8 mouse cellular contexts compared by ENCODE assay signal in genomic region chr12:117257921-117258497, GRCm38 (mm10).
DNase-seq lines count a peak whose midpoint lies in the region; ATAC-seq and TF ChIP-seq lines count a peak whose summit lies in the region.
"Had no signal": no experiment of that assay in that cellular context is flagged by ENCODE, and none has a peak within 500 bp of the region (broad histone marks: within the 10 kb centered on the region; RNA-seq: fewer than 3 reads in every experiment).

No protein-coding gene starts in this region.

- H3K9me3 ChIP-seq in E14TG2a.4 (ENCODE audit: low read length) = peaks cover 13% of the 10 kb centered on the region
- no peaks in the 10 kb centered on the region for H3K9me3 ChIP-seq in ES-Bruce4 (replicated peaks; ENCODE audit: control insufficient read depth, insufficient read depth, low read length, poor library complexity, severe bottlenecking)
- H3K9me3 ChIP-seq in forebrain, embryonic 15.5 days = no peaks in the 10 kb centered on the region
- no peaks in the 10 kb centered on the region for H3K9me3 ChIP-seq in midbrain, embryonic 10.5 days (replicated peaks)
- no peaks in the 10 kb centered on the region for H3K9me3 ChIP-seq in liver, postnatal 0 days (ENCODE audit: low read length)

- H3K9ac ChIP-seq in ES-Bruce4 (ENCODE audit: low read depth, poor library complexity, severe bottlenecking) = 0 out of 2 replicates have a peak overlapping the region, but pooled peaks have one; percentile 10
- peak overlapping the region; percentile 34; the same call in 1 of the 2 replicates for H3K9ac ChIP-seq in forebrain, embryonic 15.5 days (replicated peaks)
- no peak overlapping the region for H3K9ac ChIP-seq in liver, postnatal 0 days (replicated peaks)

- TF ChIP-seq POLR2A in ES-Bruce4 (IDR thresholded peaks at IDR 0.05; ENCODE audit: insufficient read depth, low read length) = no peak

- H3K27me3 ChIP-seq in E14TG2a.4 (ENCODE audit: insufficient read depth, low read length) = peaks cover 76% of the 10 kb centered on the region
- no peaks in the 10 kb centered on the region for H3K27me3 ChIP-seq in ES-Bruce4 (ENCODE audit: control insufficient read depth, insufficient read depth, low read length, poor library complexity, severe bottlenecking)
- no peaks in the 10 kb centered on the region for H3K27me3 ChIP-seq in forebrain, embryonic 15.5 days
- H3K27me3 ChIP-seq in midbrain, embryonic 10.5 days (ENCODE audit: low read depth, poor library complexity, severe bottlenecking) = no peaks in the 10 kb centered on the region
- H3K27me3 ChIP-seq in liver, postnatal 0 days (ENCODE audit: insufficient read depth, low read length) = no peaks in the 10 kb centered on the region

- ATAC-seq in forebrain, embryonic 15.5 days (replicated peaks) = peak; percentile 72
- no peak for ATAC-seq in liver, postnatal 0 days

- DNase-seq in midbrain, embryonic 10.5 days (ENCODE audit: low spot score) = no peak
- DNase-seq in ovary, postnatal 14 days (ENCODE audit: low spot score) = no peak
- no peak for DNase-seq in liver, postnatal 0 days
- DNase-seq in urinary bladder, adult 18-20 months (ENCODE audit: low spot score in 2 of 2) = no peak
- DNase-seq: kidney, postnatal 25 days had no signal

- H3K4me2 ChIP-seq in forebrain, embryonic 15.5 days (replicated peaks) = 0 out of 2 replicates have a peak overlapping the region, but pooled peaks have one; percentile 1
- no peak overlapping the region for H3K4me2 ChIP-seq in liver, postnatal 0 days (ENCODE audit: low read depth, low read length)

- TF ChIP-seq CTCF in E14TG2a.4 (conservative IDR thresholded peaks at IDR 0.05; ENCODE audit: low read length) (no peak), ES-Bruce4 (IDR thresholded peaks at IDR 0.05; ENCODE audit: low read depth, low read length) (no peak)
- no peak for TF ChIP-seq CTCF in liver, postnatal 0 days (IDR thresholded peaks at IDR 0.05; ENCODE audit: low read depth)

- H3K4me1 ChIP-seq in E14TG2a.4 (replicated peaks; ENCODE audit: low read depth, low read length) = peaks cover 57% of the 10 kb centered on the region
- H3K4me1 ChIP-seq in ES-Bruce4 (ENCODE audit: control insufficient read depth, insufficient read depth, low read length) = peaks cover 12% of the 10 kb centered on the region
- peaks cover 29% of the 10 kb centered on the region for H3K4me1 ChIP-seq in forebrain, embryonic 15.5 days
- H3K4me1 ChIP-seq in midbrain, embryonic 10.5 days = peaks cover 99% of the 10 kb centered on the region
- no peaks in the 10 kb centered on the region for H3K4me1 ChIP-seq in liver, postnatal 0 days (ENCODE audit: insufficient read depth)

- H3K36me3 ChIP-seq in E14TG2a.4 (ENCODE audit: insufficient read depth, low read length) (no peaks in the 10 kb centered on the region), ES-Bruce4 (ENCODE audit: control insufficient read depth, insufficient read depth, low read length, poor library complexity, severe bottlenecking) (no peaks in the 10 kb centered on the region)
- peaks cover 7% of the 10 kb centered on the region; the same call in 1 of the 2 replicates for H3K36me3 ChIP-seq in forebrain, embryonic 15.5 days
- H3K36me3 ChIP-seq in midbrain, embryonic 10.5 days = peaks cover 79% of the 10 kb centered on the region
- no peaks in the 10 kb centered on the region for H3K36me3 ChIP-seq in liver, postnatal 0 days (replicated peaks; ENCODE audit: insufficient read depth, low read length)

- TF ChIP-seq EP300 in ES-Bruce4 (IDR thresholded peaks at IDR 0.05; ENCODE audit: insufficient read depth, low read depth, low read length) = no peak
- TF ChIP-seq EP300 in liver, postnatal 0 days (IDR thresholded peaks at IDR 0.05; ENCODE audit: low read depth) = no peak

- H3K4me3 ChIP-seq in E14TG2a.4 (replicated peaks; ENCODE audit: low read length) (peak overlapping the region; percentile 46), ES-Bruce4 (ENCODE audit: low read depth, low read length) (peak overlapping the region; percentile 27)
- no peak overlapping the region for H3K4me3 ChIP-seq in forebrain, embryonic 15.5 days
- H3K4me3 ChIP-seq in midbrain, embryonic 10.5 days = peak overlapping the region; percentile 22; the same call in 1 of the 2 replicates
- H3K4me3 ChIP-seq in liver, postnatal 0 days (ENCODE audit: low read depth, low read length) = no peak overlapping the region

- H3K27ac ChIP-seq in ES-Bruce4 (ENCODE audit: insufficient read depth, low read length) = no peak overlapping the region
- H3K27ac ChIP-seq in forebrain, embryonic 15.5 days (replicated peaks) = peak overlapping the region; percentile 88
- H3K27ac ChIP-seq in midbrain, embryonic 10.5 days (replicated peaks) = peak overlapping the region; percentile 97
- no peak overlapping the region for H3K27ac ChIP-seq in liver, postnatal 0 days (ENCODE audit: low read depth)

- 6% methylated on average over 12 of the region's 12 CpGs for WGBS in forebrain, embryonic 15.5 days
- 12% methylated on average over 12 of the region's 12 CpGs for WGBS in midbrain, embryonic 10.5 days
- WGBS in liver, postnatal 0 days (ENCODE audit: insufficient replicate concordance) = 66% methylated on average over 12 of the region's 12 CpGs

Comparison
In these comparisons a context has a peak if more than half of its experiments do, and no peak if none do; other contexts are left out.
1. H3K4me3 ChIP-seq: peak in E14TG2a.4 (single experiment), ES-Bruce4 (single experiment) and midbrain, embryonic 10.5 days (single experiment); none in forebrain, embryonic 15.5 days (single experiment) and liver, postnatal 0 days (single experiment).
2. H3K27ac ChIP-seq: peak in forebrain, embryonic 15.5 days (single experiment) and midbrain, embryonic 10.5 days (single experiment); none in ES-Bruce4 (single experiment) and liver, postnatal 0 days (single experiment).